Mouse (Mus musculus): ENCODE measurements around the gene Eef2k. TPM values are rescaled to one million over a fixed set of nuclear protein-coding genes. Genes with fewer than 3 reads are reported as not detected.
A peak's percentile ranks its signal among the peaks of the same experiment; 100 is the strongest.

Gene Eef2k
- polyA plus RNA-seq, 1 experiment from 2014 or later = 22.2 TPM

GRCm38 (mm10) chr7:120834426-120834825 lies 8.2 kb upstream of the Eef2k start:
- peaks cover 15% of the 10 kb centered on the region; the same call in 1 of the 2 replicates for H3K4me1 ChIP-seq
- H3K9me3 ChIP-seq = no peaks in the 10 kb centered on the region
- H3K9ac ChIP-seq = no peak overlapping the region
- H3K4me2 ChIP-seq (replicated peaks) = peak overlapping the region; percentile 51
- H3K36me3 ChIP-seq = no peaks in the 10 kb centered on the region
- H3K27me3 ChIP-seq (replicated peaks) = peaks cover 21% of the 10 kb centered on the region
- no peak overlapping the region for H3K27ac ChIP-seq
- no peak for ATAC-seq (ENCODE audit: low FRiP score, low read depth)
- peak overlapping the region; percentile 55 for H3K4me3 ChIP-seq
- WGBS = 51% methylated on average over 6 of the region's 6 CpGs

- H3K4me1 ChIP-seq = peaks cover 15% of the 10 kb centered on the region; the same call in 1 of the 2 replicates
- H3K27ac ChIP-seq = no peak overlapping the region
- H3K4me2 ChIP-seq (replicated peaks) = peak overlapping the region; percentile 51
- H3K27me3 ChIP-seq (replicated peaks) = peaks cover 18% of the 10 kb centered on the region
- H3K4me3 ChIP-seq = peak overlapping the region; percentile 55
- H3K36me3 ChIP-seq = no peaks in the 10 kb centered on the region
- 0 out of 2 replicates have a peak overlapping the region, but pooled peaks have one; percentile 10 for H3K9ac ChIP-seq
- no peaks in the 10 kb centered on the region for H3K9me3 ChIP-seq
- WGBS = 18% methylated on average over 14 of the region's 14 CpGs
- ATAC-seq (ENCODE audit: low FRiP score, low read depth) = peak; percentile 85
Measured at GRCm38 (mm10) chr7:120834863-120835372, 7.7 kb upstream of the Eef2k start.

GRCm38 (mm10) chr7:120835449-120836359 lies 6.9 kb upstream of the Eef2k start:
- Histone ChIP-seq H3K4me2 (replicated peaks) (peak overlapping the region; percentile 51), H3K9ac (peak overlapping the region; percentile 54), H3K27ac (no peak overlapping the region), H3K4me1 (peaks cover 10% of the 10 kb centered on the region; the same call in 1 of the 2 replicates), H3K36me3 (no peaks in the 10 kb centered on the region), H3K9me3 (no peaks in the 10 kb centered on the region), H3K4me3 (peak overlapping the region; percentile 55), H3K27me3 (replicated peaks) (peaks cover 12% of the 10 kb centered on the region)
- 1% methylated on average over 41 of the region's 41 CpGs for WGBS
- peak; percentile 92 for ATAC-seq (ENCODE audit: low FRiP score, low read depth)

GRCm38 (mm10) chr7:120836361-120836760 lies 6.3 kb upstream of the Eef2k start:
- WGBS = 4% methylated on average over 12 of the region's 12 CpGs
- Histone ChIP-seq H3K36me3 (no peaks in the 10 kb centered on the region), H3K9ac (0 out of 2 replicates have a peak overlapping the region, but pooled peaks have one; percentile 35), H3K4me3 (peak overlapping the region; percentile 55), H3K9me3 (no peaks in the 10 kb centered on the region), H3K4me2 (replicated peaks) (peak overlapping the region; percentile 51), H3K27ac (no peak overlapping the region), H3K27me3 (replicated peaks) (peaks cover 10% of the 10 kb centered on the region), H3K4me1 (0 out of 2 replicates have a peak, but pooled peaks cover 4% of the 10 kb centered on the region)
- no peak for ATAC-seq (ENCODE audit: low FRiP score, low read depth)

DNA sequence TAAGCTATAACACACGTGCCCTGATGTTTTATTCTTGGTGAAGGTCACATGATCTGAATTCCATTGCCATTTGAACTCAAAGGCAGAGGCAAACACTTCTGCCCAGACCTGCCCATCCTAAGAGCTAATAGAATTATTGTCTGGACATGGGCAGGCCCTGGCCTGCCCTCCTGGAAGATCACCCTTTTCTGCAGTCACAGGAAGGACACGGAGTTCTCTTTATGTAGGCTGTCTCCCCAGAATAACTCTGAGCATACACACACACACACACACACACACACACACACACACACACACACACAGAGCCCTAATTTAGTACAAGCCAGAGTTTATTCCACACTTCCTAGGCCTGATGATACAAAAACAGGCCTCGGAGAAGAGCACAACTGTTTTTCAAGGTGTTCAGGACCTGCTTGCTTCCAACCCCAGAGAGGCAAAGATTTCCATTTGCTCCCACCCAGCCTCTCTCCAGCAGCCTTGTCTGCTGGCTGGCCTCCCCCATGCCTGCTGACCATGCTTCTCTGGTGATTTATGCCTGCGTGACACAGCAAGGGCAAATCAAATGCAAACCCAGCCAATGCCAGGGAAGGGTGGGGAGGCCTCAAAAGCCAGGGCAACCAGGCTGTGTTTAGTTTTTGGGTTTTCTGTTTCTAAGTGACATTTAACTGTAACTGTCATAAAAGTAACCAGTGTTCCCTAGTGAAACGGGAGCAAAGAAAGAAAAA lies 4.0 kb upstream of the Eef2k start:
- H3K27me3 ChIP-seq (replicated peaks) = no peaks in the 10 kb centered on the region
- no peak overlapping the region for H3K9ac ChIP-seq
- no peak overlapping the region for H3K4me3 ChIP-seq
- WGBS = 54% methylated on average over 5 of the region's 5 CpGs
- H3K27ac ChIP-seq = no peak overlapping the region
- H3K4me2 ChIP-seq (replicated peaks) = no peak overlapping the region
- no peak for ATAC-seq (ENCODE audit: low FRiP score, low read depth)
- no peaks in the 10 kb centered on the region for H3K36me3 ChIP-seq
- no peaks in the 10 kb centered on the region for H3K9me3 ChIP-seq
- H3K4me1 ChIP-seq = peaks cover 8% of the 10 kb centered on the region; the same call in 1 of the 2 replicates

DNA sequence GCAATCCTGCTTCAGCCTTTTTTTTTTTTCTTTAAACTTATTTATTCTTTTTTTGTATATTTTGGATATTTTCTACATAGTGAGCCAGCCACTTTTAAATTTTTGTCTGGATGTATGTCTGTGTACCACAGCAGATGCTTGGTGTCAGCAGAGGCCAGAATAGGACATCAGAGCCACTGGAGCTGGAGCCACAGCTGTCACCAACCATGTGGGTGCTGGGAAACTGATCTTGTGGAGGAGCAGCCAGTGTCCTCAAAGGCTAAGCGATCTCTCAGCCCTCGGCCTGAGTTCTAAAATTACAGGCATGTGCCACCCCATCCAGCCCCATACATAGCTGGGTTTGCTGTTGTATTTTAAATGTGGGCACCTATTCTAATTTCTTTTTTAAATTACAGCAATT lies 2.8 kb upstream of the Eef2k start:
- Histone ChIP-seq H3K9me3 (no peaks in the 10 kb centered on the region), H3K27me3 (replicated peaks) (no peaks in the 10 kb centered on the region), H3K27ac (no peak overlapping the region), H3K9ac (no peak overlapping the region), H3K36me3 (no peaks in the 10 kb centered on the region), H3K4me3 (no peak overlapping the region), H3K4me2 (replicated peaks) (no peak overlapping the region), H3K4me1 (peaks cover 20% of the 10 kb centered on the region; the same call in 1 of the 2 replicates)
- 65% methylated on average over 2 of the region's 2 CpGs for WGBS
- ATAC-seq (ENCODE audit: low FRiP score, low read depth) = no peak

DNA sequence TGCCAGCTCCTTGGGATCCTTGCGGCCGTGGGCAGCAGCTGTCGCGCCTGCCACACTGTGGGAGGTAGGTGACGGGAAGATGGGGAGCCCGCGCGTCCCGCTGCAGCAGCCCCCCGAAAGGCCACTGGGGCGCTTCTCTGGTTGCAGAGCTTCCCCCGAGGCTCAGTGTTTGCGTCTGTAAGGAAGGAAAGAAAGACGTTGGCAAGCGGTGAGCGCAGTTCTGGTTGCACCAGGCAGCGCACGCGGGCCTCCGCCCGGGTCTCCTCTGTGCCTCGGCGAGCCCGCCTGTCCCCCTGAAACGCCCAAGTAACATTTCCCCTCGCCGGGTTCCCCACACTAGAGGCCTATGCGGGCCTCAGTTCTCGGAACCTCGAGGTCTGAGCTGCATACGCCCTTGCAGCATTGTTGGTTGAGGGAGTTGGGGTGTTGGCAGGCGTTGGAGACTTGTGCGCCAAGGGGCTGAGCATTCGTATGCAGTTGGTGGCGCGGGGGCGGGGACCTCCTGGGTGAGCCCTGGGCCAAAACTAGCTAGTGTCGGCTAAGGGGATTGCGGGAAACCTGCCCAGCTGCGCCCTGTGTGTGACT lies 498 bp downstream of the Eef2k start:
- H3K4me2 ChIP-seq (replicated peaks) = peak overlapping the region; percentile 83
- H3K36me3 ChIP-seq = no peaks in the 10 kb centered on the region; the same call in 1 of the 2 replicates
- no peaks in the 10 kb centered on the region; the same call in 1 of the 2 replicates for H3K27me3 ChIP-seq (replicated peaks)
- peak overlapping the region; percentile 83 for H3K9ac ChIP-seq
- no peaks in the 10 kb centered on the region for H3K9me3 ChIP-seq
- peaks cover 17% of the 10 kb centered on the region; the same call in 1 of the 2 replicates for H3K4me1 ChIP-seq
- peak; percentile 80 for ATAC-seq (ENCODE audit: low FRiP score, low read depth)
- H3K27ac ChIP-seq = peak overlapping the region; percentile 86
- H3K4me3 ChIP-seq = peak overlapping the region; percentile 62
- under 1% methylated on average over 40 of the region's 40 CpGs for WGBS

DNA sequence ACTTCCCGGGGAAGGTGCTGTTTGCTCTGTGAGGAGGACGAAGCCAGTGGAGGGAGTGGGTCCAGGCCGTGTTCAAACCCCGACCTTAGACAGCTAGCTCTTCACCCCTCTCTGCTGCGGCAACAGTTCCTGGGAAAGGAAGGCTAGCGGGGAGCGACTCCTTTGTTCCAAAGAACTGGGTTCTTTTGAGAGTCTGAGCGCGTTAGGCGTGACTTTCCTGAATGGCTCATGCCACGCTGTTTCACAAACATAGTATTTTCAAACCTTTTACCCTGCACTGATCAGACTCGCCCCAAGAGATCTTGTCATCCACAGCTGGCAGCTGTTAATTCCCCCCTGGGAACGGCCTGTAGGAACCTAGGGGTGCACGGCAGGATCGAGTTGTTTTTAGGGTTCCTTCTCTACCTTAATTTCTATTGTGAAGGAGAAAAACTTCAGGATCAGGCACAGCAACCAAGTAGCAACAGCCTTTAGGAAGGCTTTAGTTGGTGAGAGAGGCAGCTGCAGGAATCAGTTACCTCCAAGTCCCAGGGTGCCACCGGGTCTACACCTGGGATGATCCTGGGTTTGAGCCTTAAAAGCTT lies 1.3 kb downstream of the Eef2k start:
- H3K27ac ChIP-seq = no peak overlapping the region
- 2% methylated on average over 16 of the region's 16 CpGs for WGBS
- peak; percentile 15 for ATAC-seq (ENCODE audit: low FRiP score, low read depth)

DNA sequence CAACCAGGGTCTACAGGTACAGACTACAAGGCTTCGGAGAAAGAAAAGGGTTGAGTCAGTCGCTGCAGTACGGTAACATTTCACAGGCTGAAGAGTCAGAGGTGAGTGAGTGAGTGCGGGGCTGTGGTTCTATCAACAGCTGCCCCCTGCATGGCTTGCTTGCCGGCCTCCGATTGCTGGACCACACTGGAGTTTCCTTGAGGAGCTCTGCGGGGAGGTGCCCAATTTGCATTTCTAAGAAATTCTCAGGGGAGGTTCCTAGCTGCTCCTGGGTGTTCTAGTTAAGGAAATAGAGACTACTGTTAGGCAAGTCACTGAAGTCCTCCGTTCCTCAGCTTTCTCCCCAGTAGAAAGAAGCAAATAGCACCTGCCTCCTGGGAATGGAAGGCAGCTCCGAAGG lies 2.1 kb downstream of the Eef2k start:
- no peaks in the 10 kb centered on the region; the same call in 1 of the 2 replicates for H3K36me3 ChIP-seq
- WGBS = 6% methylated on average over 9 of the region's 9 CpGs
- peaks cover 17% of the 10 kb centered on the region; the same call in 1 of the 2 replicates for H3K4me1 ChIP-seq
- H3K27me3 ChIP-seq (replicated peaks) = no peaks in the 10 kb centered on the region; the same call in 1 of the 2 replicates
- H3K4me2 ChIP-seq (replicated peaks) = peak overlapping the region; percentile 83
- no peak overlapping the region for H3K27ac ChIP-seq
- H3K4me3 ChIP-seq = no peak overlapping the region
- no peak for ATAC-seq (ENCODE audit: low FRiP score, low read depth)
- no peaks in the 10 kb centered on the region for H3K9me3 ChIP-seq
- H3K9ac ChIP-seq = peak overlapping the region; percentile 83

More for the DNA sequence above, 1.3 kb downstream of the Eef2k start:
- peak overlapping the region; percentile 62 for H3K4me3 ChIP-seq
- H3K27me3 ChIP-seq (replicated peaks) = no peaks in the 10 kb centered on the region; the same call in 1 of the 2 replicates
- H3K9me3 ChIP-seq = no peaks in the 10 kb centered on the region
- H3K9ac ChIP-seq = peak overlapping the region; percentile 83
- H3K36me3 ChIP-seq = no peaks in the 10 kb centered on the region; the same call in 1 of the 2 replicates
- H3K4me1 ChIP-seq = peaks cover 17% of the 10 kb centered on the region; the same call in 1 of the 2 replicates
- peak overlapping the region; percentile 83 for H3K4me2 ChIP-seq (replicated peaks)

DNA sequence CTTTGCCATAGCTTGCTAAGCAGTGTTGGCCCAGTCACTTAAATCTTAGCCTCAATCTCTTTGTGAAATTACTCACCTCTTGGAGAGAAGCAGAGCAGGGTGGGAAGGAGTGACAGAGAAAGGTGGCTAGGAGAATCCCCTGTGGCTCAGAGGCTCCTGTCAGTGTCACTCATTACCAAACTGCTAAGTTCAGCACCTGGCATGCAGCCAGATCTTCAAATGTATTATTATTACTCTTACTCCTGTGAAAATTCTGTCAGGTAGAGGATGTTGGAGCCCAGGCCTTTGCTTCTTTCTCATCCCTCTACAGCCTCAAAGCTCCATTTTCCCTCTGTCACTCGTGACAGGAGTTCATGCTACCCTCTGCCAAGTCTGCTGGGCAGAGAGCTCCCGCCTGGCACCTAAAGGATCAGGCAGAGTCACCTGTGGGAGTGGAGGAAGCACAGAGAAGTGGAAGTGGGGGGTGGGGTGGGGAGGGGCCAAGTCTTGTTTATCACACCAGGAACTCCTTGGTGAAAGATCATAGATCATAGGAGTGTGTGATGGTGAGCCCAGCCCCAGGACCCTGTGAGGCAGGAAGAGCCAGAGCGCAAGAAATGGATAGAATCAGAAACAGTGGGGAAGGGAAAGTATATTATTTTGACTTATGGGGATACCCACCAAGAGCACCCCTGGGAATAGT lies 6.3 kb downstream of the Eef2k start:
- H3K4me2 ChIP-seq (replicated peaks) = no peak overlapping the region
- H3K9me3 ChIP-seq = no peaks in the 10 kb centered on the region
- H3K27ac ChIP-seq = no peak overlapping the region
- H3K9ac ChIP-seq = no peak overlapping the region
- H3K4me3 ChIP-seq = no peak overlapping the region
- ATAC-seq (ENCODE audit: low FRiP score, low read depth) = no peak
- peaks cover 9% of the 10 kb centered on the region; the same call in 1 of the 2 replicates for H3K4me1 ChIP-seq
- no peaks in the 10 kb centered on the region; the same call in 1 of the 2 replicates for H3K36me3 ChIP-seq
- H3K27me3 ChIP-seq (replicated peaks) = no peaks in the 10 kb centered on the region; the same call in 1 of the 2 replicates
- 92% methylated on average over 3 of the region's 3 CpGs for WGBS

GRCm38 (mm10) chr7:120850165-120850564 lies 7.5 kb downstream of the Eef2k start:
- H3K27ac ChIP-seq = no peak overlapping the region
- no peaks in the 10 kb centered on the region; the same call in 1 of the 2 replicates for H3K4me1 ChIP-seq
- no peaks in the 10 kb centered on the region; the same call in 1 of the 2 replicates for H3K27me3 ChIP-seq (replicated peaks)
- ATAC-seq (ENCODE audit: low FRiP score, low read depth) = no peak
- no peak overlapping the region for H3K9ac ChIP-seq
- no peak overlapping the region for H3K4me2 ChIP-seq (replicated peaks)
- 91% methylated on average over 3 of the region's 3 CpGs for WGBS
- H3K36me3 ChIP-seq = no peaks in the 10 kb centered on the region; the same call in 1 of the 2 replicates
- no peak overlapping the region for H3K4me3 ChIP-seq
- H3K9me3 ChIP-seq = no peaks in the 10 kb centered on the region
